Mouse (Mus musculus): Measurements from ENCODE around the gene Cd2bp2. TPM values are rescaled to one million over a fixed set of nuclear protein-coding genes. Genes with fewer than 3 reads are reported as not detected.

Cd2bp2 gene
- polyA plus RNA-seq, 1 experiment: 74.3 TPM

DNA sequence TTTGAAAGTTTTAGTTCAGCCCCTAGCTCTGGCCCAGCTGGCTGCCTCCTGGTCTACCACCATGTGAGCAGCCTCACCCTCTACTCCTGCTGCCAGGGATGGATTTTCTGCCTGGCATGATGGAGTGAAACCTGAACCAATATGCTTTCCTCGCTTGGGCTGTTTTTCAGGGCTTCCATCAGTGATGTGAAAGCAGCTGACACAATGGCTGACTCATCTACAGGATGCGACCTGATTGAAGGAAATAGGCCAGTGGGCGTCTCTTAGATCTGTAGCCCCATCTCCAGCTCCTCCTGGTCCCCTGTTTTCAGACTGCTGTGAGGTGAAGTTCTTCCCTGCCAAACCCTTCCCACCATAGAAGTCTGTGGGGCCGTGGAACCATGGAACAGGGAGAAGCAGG lies 18.9 kb downstream of the Cd2bp2 start:
- TF ChIP-seq CTCF (IDR thresholded peaks at IDR 0.05; ENCODE audit: borderline replicate concordance, insufficient read depth, low read length) (no peak), POLR2A (IDR thresholded peaks at IDR 0.05; ENCODE audit: low read depth, low read length) (no peak)
- Histone ChIP-seq H3K4me3 (ENCODE audit: insufficient read depth, low read length) (no peak overlapping the region), H3K27ac (ENCODE audit: insufficient read depth, low read length) (no peak overlapping the region), H3K4me1 (ENCODE audit: control insufficient read depth, insufficient read depth, low read length) (peaks cover 4% of the 10 kb centered on the region; the same call in 1 of the 2 replicates)

DNA sequence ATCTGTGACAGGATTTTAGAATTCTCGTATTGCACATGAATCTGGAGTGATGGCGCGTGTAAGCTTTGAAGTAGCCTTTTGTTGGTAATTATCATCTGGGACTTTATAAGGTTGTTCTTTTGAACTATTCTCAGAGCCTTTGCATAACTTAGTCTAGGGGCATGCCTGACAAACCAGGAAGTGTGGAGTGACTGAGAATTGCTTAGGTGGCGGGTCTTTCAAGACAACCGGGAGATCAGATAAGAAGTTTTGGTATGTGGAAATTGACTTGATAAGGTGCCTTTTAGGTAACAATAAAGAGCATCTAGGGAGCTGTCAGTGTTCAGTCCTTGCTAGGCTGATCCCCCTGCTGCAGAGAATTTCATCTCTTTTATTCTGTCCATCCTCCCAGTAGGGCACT lies 29.3 kb downstream of the Cd2bp2 start:
- Histone ChIP-seq H3K27ac (ENCODE audit: insufficient read depth, low read length) (no peak overlapping the region), H3K4me3 (ENCODE audit: insufficient read depth, low read length) (no peak overlapping the region), H3K4me1 (ENCODE audit: control insufficient read depth, insufficient read depth, low read length) (no peaks in the 10 kb centered on the region)
- TF ChIP-seq POLR2A (IDR thresholded peaks at IDR 0.05; ENCODE audit: low read depth, low read length) (no peak), CTCF (IDR thresholded peaks at IDR 0.05; ENCODE audit: borderline replicate concordance, insufficient read depth, low read length) (no peak)

DNA sequence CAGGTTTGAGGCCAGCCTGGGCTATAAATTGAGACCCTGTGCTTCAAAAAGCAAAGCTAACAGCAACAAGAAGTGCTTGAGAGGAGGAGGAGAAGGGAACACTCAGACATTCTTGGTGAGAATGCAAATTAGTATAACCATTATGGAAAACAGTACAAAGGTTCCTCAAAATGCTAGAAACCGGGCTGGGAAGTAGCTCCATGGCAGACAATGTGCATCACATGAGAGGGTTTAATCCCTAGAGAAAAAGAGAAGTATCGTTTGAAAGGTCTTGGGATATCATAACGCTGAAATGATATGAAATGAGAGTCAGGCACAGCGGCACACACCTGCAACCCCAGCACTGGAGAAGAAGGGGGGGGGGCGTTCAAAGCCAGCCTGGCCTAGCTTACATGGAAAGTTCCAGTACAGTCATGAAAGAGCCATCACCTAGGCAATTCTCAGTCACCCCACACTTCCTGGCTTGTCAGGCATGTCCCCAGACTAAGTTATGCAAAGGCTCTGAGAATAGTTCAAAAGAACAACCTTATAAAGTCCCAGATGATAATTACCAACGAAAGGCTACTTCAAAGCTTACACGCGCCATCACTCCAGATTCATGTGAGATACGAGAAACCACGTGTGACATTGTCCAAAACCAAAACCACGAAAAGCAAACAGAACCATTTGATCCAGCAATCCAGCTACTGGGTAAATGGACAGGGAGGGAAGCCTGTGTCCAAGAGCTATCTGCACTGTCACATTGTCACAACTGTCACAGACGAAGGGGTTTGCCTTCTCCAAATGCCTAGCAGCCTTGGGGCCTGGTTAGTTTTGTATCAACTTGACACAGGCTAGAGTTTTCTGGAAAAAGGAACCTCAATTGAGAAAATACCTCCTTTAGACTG lies 30.0 kb downstream of the Cd2bp2 start:
- H3K4me1 ChIP-seq (ENCODE audit: control insufficient read depth, insufficient read depth, low read length): no peaks in the 10 kb centered on the region
- H3K27ac ChIP-seq (ENCODE audit: insufficient read depth, low read length): no peak overlapping the region
- no peak for TF ChIP-seq POLR2A (IDR thresholded peaks at IDR 0.05; ENCODE audit: low read depth, low read length)
- TF ChIP-seq CTCF (IDR thresholded peaks at IDR 0.05; ENCODE audit: borderline replicate concordance, insufficient read depth, low read length): no peak
- H3K4me3 ChIP-seq (ENCODE audit: insufficient read depth, low read length): no peak overlapping the region

DNA sequence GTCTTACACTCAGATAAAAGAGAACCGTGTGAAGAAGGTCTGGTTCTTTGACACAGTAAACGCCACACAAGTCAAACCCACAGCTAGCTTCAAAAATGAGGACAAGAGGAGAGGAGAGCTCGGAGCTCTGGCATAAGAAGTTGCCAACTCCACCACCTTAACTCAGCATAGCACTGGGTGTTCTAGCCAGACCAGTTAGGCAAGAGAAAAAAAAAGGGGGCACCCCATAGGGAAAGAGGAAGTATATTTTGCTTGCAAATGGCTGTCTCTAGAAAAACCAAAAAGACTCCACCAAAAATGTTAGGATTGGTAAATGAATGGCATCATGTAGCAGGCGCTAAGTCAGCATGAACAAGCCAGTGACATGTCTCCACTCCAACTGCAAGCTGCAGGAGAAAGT lies 31.8 kb downstream of the Cd2bp2 start:
- no peak for TF ChIP-seq CTCF (IDR thresholded peaks at IDR 0.05; ENCODE audit: borderline replicate concordance, insufficient read depth, low read length)
- Histone ChIP-seq H3K4me1 (ENCODE audit: control insufficient read depth, insufficient read depth, low read length) (no peaks in the 10 kb centered on the region), H3K27ac (ENCODE audit: insufficient read depth, low read length) (no peak overlapping the region), H3K4me3 (ENCODE audit: insufficient read depth, low read length) (no peak overlapping the region)

DNA sequence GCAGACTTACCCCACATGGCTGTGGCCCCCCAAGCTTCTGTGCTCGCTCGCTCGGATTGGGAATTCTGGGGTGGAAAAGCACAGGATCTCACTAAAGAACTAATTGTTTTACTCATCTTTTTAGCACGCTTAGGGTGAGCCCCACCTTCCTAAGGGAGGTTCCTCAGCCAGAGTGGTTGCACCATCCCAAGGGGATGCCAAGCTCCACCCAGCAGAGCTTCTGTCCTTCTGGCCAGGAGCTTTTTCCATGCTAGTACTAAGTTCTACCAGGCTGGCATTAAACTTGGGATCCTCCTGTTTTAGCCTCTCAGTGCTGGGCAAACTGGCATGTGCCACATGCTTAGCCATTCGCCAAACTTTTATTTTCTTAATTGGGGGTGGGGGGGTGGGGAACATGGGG lies 33.3 kb downstream of the Cd2bp2 start:
- Histone ChIP-seq H3K4me1 (ENCODE audit: control insufficient read depth, insufficient read depth, low read length) (peaks cover 3% of the 10 kb centered on the region; the same call in 1 of the 2 replicates), H3K27ac (ENCODE audit: insufficient read depth, low read length) (no peak overlapping the region), H3K4me3 (ENCODE audit: insufficient read depth, low read length) (no peak overlapping the region)
- TF ChIP-seq POLR2A (IDR thresholded peaks at IDR 0.05; ENCODE audit: low read depth, low read length) (no peak), CTCF (IDR thresholded peaks at IDR 0.05; ENCODE audit: borderline replicate concordance, insufficient read depth, low read length) (no peak)

DNA sequence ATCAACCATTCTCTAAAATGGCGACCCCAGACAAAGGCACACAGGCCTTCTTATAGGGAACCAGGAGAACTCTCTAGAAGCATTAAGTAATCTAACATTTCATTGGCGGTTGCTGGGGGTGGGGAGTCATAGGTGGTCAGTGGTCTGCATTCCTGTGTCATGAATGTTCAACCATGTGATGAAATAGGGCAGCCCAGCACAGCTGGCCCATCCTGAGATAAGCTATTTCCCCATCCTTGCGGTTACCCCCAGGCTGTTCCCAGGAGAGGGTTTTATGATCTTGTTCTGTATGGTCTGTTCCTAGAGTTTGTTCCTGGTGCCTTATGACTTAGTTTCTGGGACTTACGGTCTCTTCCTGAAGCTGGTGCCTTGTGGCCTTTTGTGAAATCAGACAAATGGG lies 38.3 kb downstream of the Cd2bp2 start:
- no peak for TF ChIP-seq CTCF (IDR thresholded peaks at IDR 0.05; ENCODE audit: borderline replicate concordance, insufficient read depth, low read length)
- no peak for TF ChIP-seq POLR2A (IDR thresholded peaks at IDR 0.05; ENCODE audit: low read depth, low read length)
- Histone ChIP-seq H3K4me3 (ENCODE audit: insufficient read depth, low read length) (no peak overlapping the region), H3K4me1 (ENCODE audit: control insufficient read depth, insufficient read depth, low read length) (peaks cover 7% of the 10 kb centered on the region; the same call in 1 of the 2 replicates), H3K27ac (ENCODE audit: insufficient read depth, low read length) (no peak overlapping the region; the same call in 1 of the 2 replicates)

DNA sequence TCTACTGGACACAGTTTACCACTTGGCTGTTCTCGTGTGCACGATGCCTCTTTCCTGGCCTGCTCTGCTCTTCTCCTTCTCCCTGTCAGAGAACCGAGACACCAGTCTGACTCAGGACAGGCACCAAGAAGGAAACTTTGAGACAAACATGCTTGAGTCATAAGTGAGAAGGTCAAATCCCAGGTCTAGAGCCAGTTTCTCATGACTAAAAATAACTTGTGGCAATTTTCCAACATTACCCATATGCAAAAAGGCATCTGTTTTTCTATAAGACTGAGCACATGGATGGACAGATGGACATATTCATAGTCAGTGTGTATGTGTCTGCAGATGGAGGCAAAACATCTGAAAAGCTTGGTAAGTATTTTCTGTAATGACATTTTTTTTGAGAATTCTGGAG lies 42.4 kb downstream of the Cd2bp2 start:
- Histone ChIP-seq H3K4me3 (ENCODE audit: insufficient read depth, low read length) (no peak overlapping the region), H3K27ac (ENCODE audit: insufficient read depth, low read length) (peak overlapping the region; percentile 65; the same call in 1 of the 2 replicates), H3K4me1 (ENCODE audit: control insufficient read depth, insufficient read depth, low read length) (peaks cover 11% of the 10 kb centered on the region)
- no peak for TF ChIP-seq CTCF (IDR thresholded peaks at IDR 0.05; ENCODE audit: borderline replicate concordance, insufficient read depth, low read length)
- TF ChIP-seq POLR2A (IDR thresholded peaks at IDR 0.05; ENCODE audit: low read depth, low read length): no peak

DNA sequence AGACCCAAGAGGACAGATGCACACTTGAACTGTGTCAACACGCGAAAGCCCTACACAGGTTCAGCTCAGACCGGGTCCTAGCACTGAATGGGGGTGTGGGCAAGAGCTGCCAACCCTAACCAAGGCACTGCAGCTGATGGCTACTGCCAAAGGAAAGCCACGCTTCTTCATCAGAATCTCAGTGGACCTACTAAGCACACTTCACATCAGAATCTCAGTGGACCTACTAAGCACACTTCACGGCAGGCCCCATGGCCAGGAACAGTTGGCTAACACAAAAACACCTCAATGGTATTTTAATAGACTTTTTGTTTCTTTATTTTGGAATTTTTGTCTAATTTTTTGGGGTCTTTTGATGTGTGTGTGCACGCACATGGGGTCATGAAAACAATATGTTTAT lies 43.4 kb downstream of the Cd2bp2 start:
- peak overlapping the region; percentile 27; the same call in 1 of the 2 replicates for H3K27ac ChIP-seq (ENCODE audit: insufficient read depth, low read length)
- TF ChIP-seq POLR2A (IDR thresholded peaks at IDR 0.05; ENCODE audit: low read depth, low read length): no peak
- TF ChIP-seq CTCF (IDR thresholded peaks at IDR 0.05; ENCODE audit: borderline replicate concordance, insufficient read depth, low read length): no peak
- no peak overlapping the region for H3K4me3 ChIP-seq (ENCODE audit: insufficient read depth, low read length)
- peaks cover 7% of the 10 kb centered on the region for H3K4me1 ChIP-seq (ENCODE audit: control insufficient read depth, insufficient read depth, low read length)

DNA sequence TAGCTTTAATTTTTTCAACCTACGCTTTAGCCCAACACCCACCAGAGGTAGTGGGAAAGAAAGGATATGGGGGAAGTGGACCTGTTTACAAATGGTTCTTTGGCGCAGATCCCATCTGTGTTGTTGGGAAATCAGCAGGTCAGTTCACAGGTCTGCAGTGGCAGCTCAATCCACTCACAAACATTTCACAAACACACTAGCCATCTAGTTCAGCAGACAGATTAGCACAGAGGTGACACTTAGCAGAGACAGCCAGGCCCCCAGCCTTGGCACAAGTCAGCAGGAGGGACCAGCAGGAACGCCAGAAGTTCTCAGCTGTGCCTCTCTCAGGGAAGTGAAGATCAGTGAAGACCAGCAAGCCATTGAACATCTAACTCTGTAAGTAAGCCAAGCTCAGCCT lies 47.9 kb downstream of the Cd2bp2 start:
- peaks cover 4% of the 10 kb centered on the region; the same call in 1 of the 2 replicates for H3K4me1 ChIP-seq (ENCODE audit: control insufficient read depth, insufficient read depth, low read length)
- H3K27ac ChIP-seq (ENCODE audit: insufficient read depth, low read length): no peak overlapping the region
- H3K4me3 ChIP-seq (ENCODE audit: insufficient read depth, low read length): no peak overlapping the region
- TF ChIP-seq POLR2A (IDR thresholded peaks at IDR 0.05; ENCODE audit: low read depth, low read length): no peak
- TF ChIP-seq CTCF (IDR thresholded peaks at IDR 0.05; ENCODE audit: borderline replicate concordance, insufficient read depth, low read length): no peak

DNA sequence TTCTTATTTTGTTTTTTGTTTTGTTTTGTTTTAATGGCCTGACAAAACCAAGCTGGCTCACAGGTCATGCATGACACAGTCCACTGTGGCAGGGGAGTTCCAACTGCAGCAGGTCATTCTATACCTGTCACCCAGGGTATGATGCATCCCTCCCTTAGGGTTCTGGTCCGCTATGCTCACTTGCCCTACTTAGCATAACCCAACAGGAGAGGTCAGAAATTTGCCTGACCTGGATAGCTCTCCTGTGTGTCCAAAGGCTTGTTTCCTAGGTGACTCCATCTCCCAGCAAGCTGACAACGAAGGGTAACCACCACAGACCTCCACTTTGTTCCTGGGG lies 49.6 kb downstream of the Cd2bp2 start:
- no peak overlapping the region for H3K27ac ChIP-seq (ENCODE audit: insufficient read depth, low read length)
- H3K4me3 ChIP-seq (ENCODE audit: insufficient read depth, low read length): no peak overlapping the region
- TF ChIP-seq POLR2A (IDR thresholded peaks at IDR 0.05; ENCODE audit: low read depth, low read length): no peak
- 0 out of 2 replicates have a peak, but pooled peaks cover 4% of the 10 kb centered on the region for H3K4me1 ChIP-seq (ENCODE audit: control insufficient read depth, insufficient read depth, low read length)
